Mouse (Mus musculus) liver, embryonic 12.5 days (tissue): ENCODE data around the gene Pcsk4. TPM values are rescaled to one million over a fixed set of nuclear protein-coding genes. Genes with fewer than 3 reads are reported as not detected.

Experiments used
- ATAC-seq: fragments of 200-750 bp; cut with Nextera tagmentation; 2 replicates; pipeline ENCODE4 v1.8.0; 2017; ENCODE audit warnings: moderate number of reproducible peaks, mild to moderate bottlenecking, moderate library complexity
- H3K27ac ChIP-seq: fragments of 300-500 bp; sonication (generic); 2 replicates; pipeline ENCODE4 v1.5.1; 2016; ENCODE audit warnings: mild to moderate bottlenecking
- H3K27me3 ChIP-seq: fragments of 300-500 bp; sonication (generic); replicated peaks from 2 replicates; pipeline ENCODE4 v1.6.1; 2016; ENCODE audit warnings: mild to moderate bottlenecking, moderate library complexity
- H3K36me3 ChIP-seq: fragments of 300-500 bp; sonication (generic); 2 replicates; pipeline ENCODE4 v1.6.1; 2016; ENCODE audit warnings: mild to moderate bottlenecking, moderate library complexity
- H3K4me1 ChIP-seq: fragments of 300-500 bp; sonication (generic); 2 replicates; pipeline ENCODE4 v1.6.1; 2016
- H3K4me2 ChIP-seq: fragments of 300-500 bp; sonication (generic); 2 replicates; pipeline ENCODE4 v1.6.1; 2016; ENCODE audit warnings: mild to moderate bottlenecking, moderate library complexity
- H3K4me3 ChIP-seq: fragments of 300-500 bp; sonication (generic); 2 replicates; pipeline ENCODE4 v1.5.1; 2016; ENCODE audit warnings: mild to moderate bottlenecking, moderate library complexity
- H3K9ac ChIP-seq: fragments of 300-500 bp; sonication (generic); 2 replicates; pipeline ENCODE4 v1.6.1; 2016; ENCODE audit warnings: mild to moderate bottlenecking, moderate library complexity
- H3K9me3 ChIP-seq: fragments of 300-500 bp; sonication (generic); replicated peaks from 2 replicates; pipeline ENCODE4 v1.6.1; 2016; ENCODE audit warnings: mild to moderate bottlenecking, moderate library complexity
- WGBS: fragments of 180-500 bp; shearing (Covaris S2); methylation state at CpG from one replicate; pipeline ENCODE4 v1.1.7; 2016; ENCODE audit not compliant: insufficient replicate concordance; 5-methylcytosine and 5-hydroxymethylcytosine counted together
- polyA plus RNA-seq: library from polyadenylated mRNA; unstranded; fragments of >200 nt; fragmentation: Nextera tagmentation; extraction: Ambion mirVana; gene quantifications from 2 replicates; pipeline ENCODE4 v1.2.1, GENCODE M21; 2016

Gene Pcsk4
- polyA plus RNA-seq, 1 experiment from 2014 or later, result 7.2 TPM

DNA sequence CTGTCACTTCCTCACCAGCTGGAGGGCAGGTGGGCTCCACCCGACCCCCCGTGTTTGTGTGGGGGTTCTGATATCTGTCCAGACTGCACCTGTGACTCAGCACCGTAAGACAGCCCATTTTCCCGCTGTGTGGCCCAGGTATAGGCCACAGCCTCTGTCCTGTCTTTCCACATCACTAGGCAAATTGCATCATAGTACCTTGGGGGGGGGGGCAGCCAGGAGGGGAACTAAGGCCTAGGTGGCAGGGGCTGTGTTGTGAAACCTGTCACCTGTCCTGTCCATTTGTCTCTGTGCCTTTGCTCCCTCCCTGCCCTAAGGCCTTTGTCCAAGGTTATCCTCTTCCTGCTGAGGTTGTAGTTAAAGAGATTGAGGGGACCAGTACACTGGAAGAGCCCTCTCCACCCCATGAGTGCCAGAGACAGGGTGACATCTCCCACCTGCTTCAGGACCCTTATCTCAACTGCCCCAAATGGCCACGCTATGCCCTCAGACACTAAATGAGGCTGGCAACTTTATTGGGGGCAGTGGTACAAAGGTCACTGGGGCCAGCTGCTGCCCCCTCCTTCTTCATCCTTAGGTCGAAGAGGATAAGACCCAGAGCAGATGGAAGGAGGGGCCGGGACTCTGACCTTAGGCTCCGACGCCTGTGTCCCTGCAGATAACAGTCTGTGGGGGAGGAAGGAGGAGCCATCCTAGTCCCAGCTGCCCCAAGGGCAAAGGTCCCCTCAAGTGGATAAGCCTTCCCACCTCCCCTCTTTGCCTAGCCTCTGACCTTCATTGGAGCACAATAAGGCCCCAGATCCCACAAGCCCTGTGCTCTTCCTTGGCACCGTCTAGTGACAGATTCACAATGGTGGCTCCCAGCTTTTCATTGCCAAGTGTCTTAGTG, 2.6 kb upstream of the Pcsk4 start:
- Histone ChIP-seq H3K9me3 (no peaks in the 10 kb centered on the region), H3K4me2 (peak overlapping the region; percentile 83), H3K36me3 (peaks cover 36% of the 10 kb centered on the region), H3K9ac (peak overlapping the region; percentile 74), H3K27ac (peak overlapping the region; percentile 93), H3K27me3 (peaks cover 29% of the 10 kb centered on the region; the same call in 1 of the 2 replicates), H3K4me3 (peak overlapping the region; percentile 64), H3K4me1 (peaks cover 57% of the 10 kb centered on the region)
- WGBS, result 14% methylated on average over 10 of the region's 10 CpGs
- ATAC-seq, result peak; percentile 82

DNA sequence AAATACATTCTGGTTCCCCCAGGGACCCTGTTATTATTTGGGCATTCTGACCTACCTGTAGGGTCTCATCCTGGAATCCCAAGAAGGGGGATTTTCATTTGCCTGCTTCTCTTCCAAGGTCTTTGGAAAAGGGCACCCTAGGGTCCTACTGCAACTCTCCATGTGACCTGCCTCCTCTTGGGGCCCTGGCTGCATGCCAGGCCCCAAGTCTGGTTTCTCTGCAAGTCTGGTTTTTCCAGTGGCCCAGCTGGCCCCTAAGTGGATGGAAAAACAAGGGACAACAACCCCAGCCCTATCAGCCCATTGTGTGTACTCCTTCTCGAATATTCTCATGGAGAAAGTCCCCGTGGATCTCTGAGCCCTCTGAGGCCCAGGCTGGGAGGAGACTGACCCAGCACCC, 1.6 kb upstream of the Pcsk4 start:
- peak overlapping the region; percentile 74 for H3K9ac ChIP-seq
- H3K27ac ChIP-seq, result peak overlapping the region; percentile 93
- H3K4me1 ChIP-seq, result peaks cover 60% of the 10 kb centered on the region
- no peak for ATAC-seq
- H3K4me2 ChIP-seq, result peak overlapping the region; percentile 83
- H3K4me3 ChIP-seq, result peak overlapping the region; percentile 64
- H3K36me3 ChIP-seq, result peaks cover 26% of the 10 kb centered on the region
- no peaks in the 10 kb centered on the region for H3K9me3 ChIP-seq
- WGBS, result 58% methylated on average over 2 of the region's 2 CpGs
- H3K27me3 ChIP-seq, result peaks cover 22% of the 10 kb centered on the region; the same call in 1 of the 2 replicates

DNA sequence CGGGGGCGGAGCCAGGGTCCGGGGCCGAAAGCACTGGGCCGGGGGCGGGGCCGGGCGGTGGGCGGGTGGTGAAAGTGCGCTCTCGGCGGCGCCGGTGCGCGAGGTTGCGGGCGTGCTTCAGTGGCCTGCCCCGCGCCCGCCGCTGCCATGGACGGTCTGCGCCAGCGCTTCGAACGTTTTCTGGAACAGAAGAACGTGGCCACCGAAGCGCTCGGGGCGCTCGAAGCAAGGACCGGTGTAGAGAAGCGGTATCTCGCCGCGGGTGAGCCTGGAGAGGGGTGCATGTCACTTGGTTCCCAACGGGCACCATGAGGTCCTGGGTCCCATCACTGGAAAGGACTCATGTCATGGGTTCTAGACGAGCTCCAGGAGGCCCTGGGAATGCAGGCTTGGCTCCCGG, 786 bp upstream of the Pcsk4 start:
- Histone ChIP-seq H3K9ac (peak overlapping the region; percentile 74), H3K4me2 (peak overlapping the region; percentile 83), H3K4me3 (peak overlapping the region; percentile 64), H3K4me1 (peaks cover 68% of the 10 kb centered on the region), H3K27me3 (peaks cover 14% of the 10 kb centered on the region), H3K27ac (peak overlapping the region; percentile 93), H3K36me3 (peaks cover 18% of the 10 kb centered on the region), H3K9me3 (no peaks in the 10 kb centered on the region)
- ATAC-seq, result no peak
- WGBS, result 1% methylated on average over 41 of the region's 41 CpGs

DNA sequence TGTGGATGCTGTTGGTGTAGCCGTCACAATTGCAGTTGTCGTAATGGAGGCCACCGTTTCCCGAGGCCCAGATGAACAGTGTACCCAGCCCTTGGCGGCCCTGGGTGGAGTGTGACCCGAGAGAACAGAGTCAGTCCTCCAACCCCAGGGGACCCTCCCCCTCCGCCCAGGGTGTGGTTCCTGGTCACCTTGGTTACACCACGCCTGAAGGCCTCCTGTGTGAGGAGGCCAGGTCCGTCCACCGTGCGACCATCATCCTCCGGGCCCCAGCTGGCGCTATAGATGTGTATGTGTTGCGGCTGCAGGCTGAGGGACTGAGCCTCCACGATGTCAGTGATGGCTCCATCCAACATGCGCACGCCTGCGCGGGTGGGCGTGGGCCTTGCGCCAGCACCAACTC, 4.3 kb downstream of the Pcsk4 start:
- ATAC-seq, result no peak
- no peaks in the 10 kb centered on the region for H3K9me3 ChIP-seq
- no peaks in the 10 kb centered on the region; the same call in 1 of the 2 replicates for H3K27me3 ChIP-seq
- 0 out of 2 replicates have a peak overlapping the region, but pooled peaks have one; percentile 4 for H3K4me2 ChIP-seq
- no peak overlapping the region for H3K4me3 ChIP-seq
- no peak overlapping the region for H3K9ac ChIP-seq
- no peaks in the 10 kb centered on the region for H3K36me3 ChIP-seq
- H3K4me1 ChIP-seq, result peaks cover 75% of the 10 kb centered on the region
- WGBS, result 71% methylated on average over 21 of the region's 21 CpGs
- peak overlapping the region; percentile 56; the same call in 1 of the 2 replicates for H3K27ac ChIP-seq

DNA sequence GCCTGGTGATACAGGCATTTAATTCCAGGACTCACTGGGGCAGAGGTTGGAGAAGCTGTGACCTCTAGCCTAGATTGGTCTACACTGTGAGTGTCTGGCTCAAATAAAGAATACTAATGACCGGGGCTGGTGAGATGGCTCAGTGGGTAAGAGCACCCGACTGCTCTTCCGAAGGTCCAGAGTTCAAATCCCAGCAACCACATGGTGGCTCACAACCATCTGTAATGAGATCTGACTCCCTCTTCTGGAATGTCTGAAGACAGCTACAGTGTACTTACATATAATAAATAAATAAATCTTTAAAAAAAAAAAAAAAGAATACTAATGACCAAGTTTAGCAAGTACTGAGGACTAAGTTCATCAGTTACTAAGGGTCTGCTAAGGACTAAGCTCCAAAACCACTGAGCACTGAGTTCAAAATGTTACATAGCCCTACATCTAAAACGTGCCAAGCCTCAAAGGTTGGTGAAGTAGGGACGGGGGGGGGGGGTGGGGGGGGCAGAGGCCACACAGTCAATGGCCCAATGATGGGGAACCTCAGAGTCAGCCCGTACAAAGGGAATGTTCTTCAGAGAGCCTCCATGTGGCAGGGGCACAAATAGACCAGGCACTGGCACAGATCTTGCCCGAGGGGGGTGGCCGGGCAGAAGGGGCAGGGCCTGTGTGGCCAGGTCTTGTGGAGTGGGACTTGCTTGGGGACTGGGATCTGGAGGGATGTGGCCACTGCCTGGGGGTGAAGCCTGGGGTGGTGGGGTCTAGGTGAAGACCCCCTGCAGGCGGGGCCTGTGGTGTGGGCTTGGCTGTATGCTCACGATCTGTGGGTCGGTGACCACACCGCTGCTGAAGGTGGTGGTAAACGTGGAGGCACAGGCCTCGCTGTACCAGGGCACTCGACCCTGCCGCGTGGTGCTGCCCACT, 4.9 kb downstream of the Pcsk4 start:
- peaks cover 74% of the 10 kb centered on the region for H3K4me1 ChIP-seq
- peak overlapping the region; percentile 79 for H3K9ac ChIP-seq
- peak overlapping the region; percentile 99 for H3K4me2 ChIP-seq
- H3K27me3 ChIP-seq, result no peaks in the 10 kb centered on the region; the same call in 1 of the 2 replicates
- peaks cover under 1% of the 10 kb centered on the region; the same call in 1 of the 2 replicates for H3K36me3 ChIP-seq
- no peaks in the 10 kb centered on the region for H3K9me3 ChIP-seq
- 69% methylated on average over 17 of the region's 17 CpGs for WGBS
- peak overlapping the region; percentile 88 for H3K27ac ChIP-seq
- no peak for ATAC-seq
- peak overlapping the region; percentile 76 for H3K4me3 ChIP-seq

DNA sequence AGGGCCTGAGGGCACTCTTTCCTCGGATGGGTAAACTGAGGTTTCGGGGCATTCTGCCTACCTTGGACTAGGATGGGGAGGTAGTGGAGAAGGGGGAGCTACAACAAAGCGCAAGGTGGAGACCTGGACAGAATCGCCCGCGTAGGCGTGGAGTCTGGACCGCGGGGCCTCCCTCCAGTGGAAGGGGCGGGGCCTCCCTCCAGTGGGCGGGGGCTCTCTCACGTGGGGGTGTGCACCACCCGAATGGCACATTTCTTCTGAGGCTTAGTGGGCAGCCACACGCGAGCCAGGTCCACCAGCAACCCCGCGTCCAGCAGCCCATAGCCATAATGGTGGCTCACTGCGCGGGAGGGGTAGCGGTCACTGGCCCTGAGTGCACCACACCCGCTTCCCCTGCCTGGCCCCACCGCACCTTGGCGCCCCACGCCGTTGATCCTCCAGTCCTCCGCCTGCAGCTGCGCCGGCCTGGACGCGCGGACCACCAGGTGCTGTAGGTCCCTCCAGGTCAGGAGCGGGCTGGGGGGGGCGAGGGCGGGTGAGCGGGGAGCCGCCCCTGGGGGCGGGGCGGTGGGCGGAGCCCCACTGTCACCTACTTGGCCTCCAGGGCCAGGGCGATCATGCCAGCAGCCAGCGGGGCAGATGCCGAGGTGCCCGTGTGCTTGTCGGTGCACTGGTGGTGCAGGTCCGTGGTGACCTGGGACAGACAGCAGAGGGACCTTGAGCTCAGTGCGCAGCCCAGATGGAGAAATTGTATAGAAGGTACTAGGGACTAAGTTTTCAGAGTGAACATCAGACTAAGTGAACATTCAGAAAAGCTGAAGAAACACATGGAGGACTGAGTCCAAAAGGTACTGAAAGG, 5.8 kb downstream of the Pcsk4 start:
- ATAC-seq, result peak; percentile 73
- Histone ChIP-seq H3K9me3 (no peaks in the 10 kb centered on the region), H3K9ac (peak overlapping the region; percentile 79), H3K4me2 (peak overlapping the region; percentile 99), H3K4me3 (peak overlapping the region; percentile 76), H3K27me3 (no peaks in the 10 kb centered on the region; the same call in 1 of the 2 replicates), H3K36me3 (peaks cover 10% of the 10 kb centered on the region), H3K27ac (peak overlapping the region; percentile 88), H3K4me1 (peaks cover 74% of the 10 kb centered on the region)
- WGBS, result under 1% methylated on average over 46 of the region's 46 CpGs

DNA sequence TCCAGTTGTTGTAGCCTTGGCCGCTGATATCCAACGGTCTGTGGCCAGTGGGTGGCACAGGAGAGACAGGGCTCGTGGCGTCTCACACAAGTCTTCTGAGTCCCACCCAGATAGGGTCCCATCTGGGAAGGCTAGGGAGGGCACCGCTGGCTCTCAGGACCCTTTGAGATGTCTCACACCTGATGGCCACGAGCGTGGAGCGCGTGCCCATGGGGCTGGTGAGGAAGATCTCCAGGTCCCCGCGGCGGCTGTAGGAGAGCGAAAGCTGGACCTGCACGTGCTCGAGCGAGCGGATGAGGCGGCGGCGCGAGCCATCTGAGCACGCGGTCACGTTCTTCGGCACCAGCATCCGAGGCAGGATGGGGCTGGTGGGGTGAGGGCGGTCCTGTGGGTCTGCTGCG, 6.5 kb downstream of the Pcsk4 start:
- H3K27me3 ChIP-seq, result peaks cover under 1% of the 10 kb centered on the region; the same call in 1 of the 2 replicates
- ATAC-seq, result peak; percentile 10
- H3K4me1 ChIP-seq, result peaks cover 77% of the 10 kb centered on the region
- H3K9ac ChIP-seq, result peak overlapping the region; percentile 79
- 3% methylated on average over 28 of the region's 28 CpGs for WGBS
- peaks cover 17% of the 10 kb centered on the region for H3K36me3 ChIP-seq
- H3K4me3 ChIP-seq, result peak overlapping the region; percentile 76
- peak overlapping the region; percentile 88 for H3K27ac ChIP-seq
- H3K9me3 ChIP-seq, result no peaks in the 10 kb centered on the region
- peak overlapping the region; percentile 99 for H3K4me2 ChIP-seq

DNA sequence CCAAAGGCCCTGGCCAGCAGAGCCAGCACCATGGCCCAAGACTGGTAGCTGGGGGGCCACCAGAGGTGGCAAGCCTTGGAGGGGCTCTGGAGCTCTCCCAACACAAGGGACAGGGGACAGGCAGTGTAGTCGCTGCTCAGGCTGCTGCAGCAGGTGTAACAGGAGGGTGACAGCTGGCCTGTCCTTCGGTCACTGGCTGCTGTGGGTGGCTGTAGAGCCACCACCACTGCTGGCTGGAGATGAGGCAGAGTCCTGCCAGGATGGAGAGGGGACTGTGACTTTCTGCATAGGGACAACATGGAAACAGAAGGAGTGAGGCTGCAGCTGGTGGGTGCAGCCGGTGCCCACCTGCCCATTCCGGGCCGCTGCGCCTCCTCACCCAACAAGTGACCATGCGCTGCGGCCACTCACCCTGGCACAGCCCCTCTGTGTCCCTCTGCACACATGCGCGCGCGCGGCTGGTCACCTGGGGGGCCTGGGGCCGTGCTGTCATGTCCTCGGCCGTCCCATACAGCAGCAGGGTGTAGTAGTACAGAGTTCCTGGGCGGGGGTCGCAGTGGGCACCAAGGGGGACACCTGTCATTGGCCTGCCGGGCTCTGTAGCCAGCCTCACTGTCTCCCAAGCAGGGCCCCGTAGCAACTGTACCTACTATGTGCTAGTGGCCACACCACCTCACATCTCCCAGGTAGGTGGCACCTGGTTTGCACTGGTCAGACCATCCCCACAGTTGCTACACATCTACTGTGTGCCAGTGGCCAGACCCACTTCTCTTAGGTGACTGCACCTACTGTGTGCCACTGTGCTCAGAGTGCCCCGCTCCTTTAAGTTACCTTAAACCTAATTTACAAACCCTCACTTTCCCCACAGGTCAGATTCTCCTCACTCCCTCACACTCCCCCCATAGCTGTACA, 7.4 kb downstream of the Pcsk4 start:
- H3K4me1 ChIP-seq, result peaks cover 86% of the 10 kb centered on the region

DNA sequence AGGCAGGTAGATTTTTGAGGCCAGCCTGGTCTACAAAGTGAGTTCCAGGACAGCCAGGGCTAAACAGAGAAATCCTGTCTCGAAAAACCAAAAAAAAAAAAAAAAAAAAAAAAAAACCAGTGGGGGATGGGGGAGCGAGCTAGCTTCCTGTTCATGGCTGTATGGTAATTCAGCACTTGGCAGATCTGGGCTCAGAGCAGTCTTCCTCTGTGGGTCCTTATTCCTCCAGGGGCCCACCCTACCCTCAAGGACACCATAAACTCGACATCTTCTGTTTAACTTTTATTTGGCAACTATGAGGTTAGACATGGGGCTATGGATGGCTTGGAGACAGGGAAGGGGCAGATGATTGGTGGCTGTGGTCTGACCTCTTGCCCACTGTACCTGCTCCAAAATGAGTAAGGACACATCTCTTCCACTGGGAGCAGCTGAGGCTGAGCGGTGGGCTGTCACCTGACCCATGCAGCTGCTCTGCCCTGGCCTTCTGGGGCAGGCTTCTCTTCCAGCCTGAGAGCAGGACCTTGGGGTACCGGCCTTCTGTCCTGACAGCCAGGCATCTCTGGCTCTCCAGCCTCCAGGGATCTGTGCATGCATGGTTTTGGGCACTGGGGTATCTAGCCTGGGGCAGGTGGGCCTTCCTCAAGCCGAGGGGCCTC, 8.2 kb downstream of the Pcsk4 start:
- peak overlapping the region; percentile 88 for H3K27ac ChIP-seq
- H3K4me3 ChIP-seq, result peak overlapping the region; percentile 90
- no peaks in the 10 kb centered on the region for H3K9me3 ChIP-seq
- 58% methylated on average over 6 of the region's 6 CpGs for WGBS
- peaks cover 23% of the 10 kb centered on the region for H3K36me3 ChIP-seq
- H3K4me1 ChIP-seq, result peaks cover 93% of the 10 kb centered on the region
- peaks cover 17% of the 10 kb centered on the region for H3K27me3 ChIP-seq
- no peak for ATAC-seq
- peak overlapping the region; percentile 99 for H3K4me2 ChIP-seq
- peak overlapping the region; percentile 79 for H3K9ac ChIP-seq

More for the DNA sequence above, 7.4 kb downstream of the Pcsk4 start:
- Histone ChIP-seq H3K9ac (peak overlapping the region; percentile 79), H3K4me2 (peak overlapping the region; percentile 99), H3K4me3 (peak overlapping the region; percentile 76), H3K27ac (peak overlapping the region; percentile 88), H3K27me3 (peaks cover 9% of the 10 kb centered on the region), H3K9me3 (no peaks in the 10 kb centered on the region), H3K36me3 (peaks cover 23% of the 10 kb centered on the region)
- 92% methylated on average over 21 of the region's 21 CpGs for WGBS
- no peak for ATAC-seq

DNA sequence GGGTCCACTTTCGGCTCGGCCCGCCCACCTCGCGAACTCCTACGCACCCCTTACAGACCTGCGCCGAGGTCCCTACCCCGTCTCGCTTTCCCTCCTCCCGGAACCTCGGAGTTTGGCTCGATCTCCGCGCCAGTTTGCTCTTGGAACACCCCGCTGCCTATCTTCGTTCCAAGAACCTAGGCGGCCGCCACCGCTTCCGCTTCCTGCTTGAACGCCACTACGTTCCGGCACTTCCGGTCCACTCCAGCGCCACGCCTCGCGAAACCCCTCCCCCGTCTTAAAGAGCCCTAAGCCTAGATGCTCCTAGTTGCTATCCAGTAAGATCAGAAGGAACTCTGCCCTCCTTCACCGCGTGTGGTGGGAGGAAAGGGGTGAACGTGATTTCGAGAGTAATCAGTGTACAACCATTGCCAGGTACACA, 8.9 kb downstream of the Pcsk4 start, which contains the start of gene 2310011J03Rik:
Gene 2310011J03Rik, minus strand, starts transcription at position 198 of the 421 bp plus-strand sequence.
- H3K9ac ChIP-seq, result peak within 1 kb of the TSS; percentile 91
- H3K4me3 ChIP-seq, result peak within 1 kb of the TSS; percentile 90
- peaks cover 23% of the 10 kb centered on the region for H3K36me3 ChIP-seq
- peak within 1 kb of the TSS; percentile 99 for H3K4me2 ChIP-seq
- H3K27me3 ChIP-seq, result peaks cover 25% of the 10 kb centered on the region
- peak; percentile 60 for ATAC-seq
- under 1% methylated on average over 34 of the region's 34 CpGs for WGBS
- H3K27ac ChIP-seq, result peak within 1 kb of the TSS; percentile 88
- H3K9me3 ChIP-seq, result no peaks in the 10 kb centered on the region
- peaks cover 91% of the 10 kb centered on the region for H3K4me1 ChIP-seq
